Mouse (Mus musculus) embryonic stem cell, embryonic (primary cell): ENCODE data around the gene Ube4b.

Experiments
- CTCF ChIA-PET, 4 experiments: fragments of 300-600 bp in 2 of 4; fragments of 350-600 bp in 2 of 4; sonication (Branson Sonifier 250); formaldehyde crosslinking; loops; one replicate each; lab custom pipeline; 2022; ENCODE audit warnings: inconsistent platforms in 2 of 4; lab: Charles Lee
- POLR2A ChIA-PET, 4 experiments: fragments of 300-600 bp in 2 of 4; fragments of 350-600 bp in 2 of 4; sonication (Branson Sonifier 250); formaldehyde crosslinking; loops; one replicate each; lab custom pipeline; 2022; ENCODE audit warnings: antibody characterized with exemption in 4 of 4, inconsistent platforms in 1 of 4; lab: Charles Lee

The Ube4b gene

GRCm38 (mm10) chr4:149426325-149427199 is at the start of gene Ube4b:
Ube4b (minus strand) TSS chr4:149426749.
- POLR2A ChIA-PET, result interaction anchor here (0.6 to 2.6 kb wide), 20 partner anchors 10 to 354 kb away, joined by 3 to 15 read pairs (median 4); partner anchors contain the start of genes Lzic (in 1 of the 4) and Nmnat1 (in 1 of the 4)
- CTCF ChIA-PET, result interaction anchor here in 2 of 4 experiments (0.6 to 1.1 kb wide), 3 partner anchors 19 to 335 kb away, joined by 3 to 4 read pairs (median 3); no protein-coding TSS in a partner anchor

DNA sequence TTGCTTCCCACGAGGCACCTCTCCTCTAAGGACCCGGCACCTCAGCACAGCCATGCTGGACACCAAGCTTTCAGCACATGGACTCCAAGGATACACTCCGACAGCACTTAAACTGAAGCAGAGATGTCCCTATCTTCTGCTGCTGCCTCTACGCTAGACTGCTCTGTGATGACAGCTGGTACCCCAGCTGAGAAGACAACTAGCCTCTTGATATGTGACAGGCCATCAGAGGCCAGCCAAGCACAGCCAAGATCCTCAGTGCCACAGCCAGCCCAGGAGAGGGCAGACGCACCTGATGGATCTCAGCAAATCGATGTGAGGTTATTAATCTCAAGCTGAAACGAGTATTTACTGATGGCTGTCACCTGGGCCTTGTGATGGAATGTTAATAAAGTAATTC is 48.5 kb upstream of the Ube4b start:
- POLR2A ChIA-PET, result interaction anchor here in 2 of 4 experiments (0.7 to 1.8 kb wide), 6 partner anchors 9 to 156 kb away, joined by 3 to 7 read pairs (median 3); partner anchors contain the start of genes Lzic (in 1 of the 2) and Nmnat1 (in 1 of the 2)

DNA sequence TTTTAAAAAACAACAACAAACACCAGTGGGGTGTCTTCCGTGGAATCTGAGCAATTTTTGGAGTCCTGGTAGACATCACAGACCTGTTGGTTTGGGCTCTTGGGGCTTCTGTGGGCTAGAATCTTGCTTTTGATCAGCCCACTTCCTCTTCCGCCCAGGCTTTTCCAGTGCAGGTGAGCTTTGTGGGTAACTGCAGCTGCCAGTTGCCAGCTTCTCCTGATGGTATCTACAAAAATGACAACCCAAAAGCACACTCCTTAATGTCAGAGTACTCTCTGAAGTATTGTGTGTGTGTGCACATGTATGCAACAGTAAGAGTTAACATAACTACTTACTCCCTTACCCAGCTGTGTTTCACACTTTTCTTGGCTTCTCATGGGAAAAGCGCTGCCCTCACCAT is 43.0 kb upstream of the Ube4b start:
- ChIA-PET POLR2A (interaction anchor here in 1 of 4 experiments (1.4 kb wide), 1 partner anchor 19 kb away, joined by 3 read pairs; no protein-coding TSS in a partner anchor), CTCF (no interaction called here)

More for the DNA sequence above, 48.5 kb upstream of the Ube4b start:
- CTCF ChIA-PET, result interaction anchor here in 1 of 4 experiments (1.2 to 1.9 kb wide), 2 partner anchors 22 to 74 kb away, joined by 5 to 6 read pairs; no protein-coding TSS in a partner anchor

DNA sequence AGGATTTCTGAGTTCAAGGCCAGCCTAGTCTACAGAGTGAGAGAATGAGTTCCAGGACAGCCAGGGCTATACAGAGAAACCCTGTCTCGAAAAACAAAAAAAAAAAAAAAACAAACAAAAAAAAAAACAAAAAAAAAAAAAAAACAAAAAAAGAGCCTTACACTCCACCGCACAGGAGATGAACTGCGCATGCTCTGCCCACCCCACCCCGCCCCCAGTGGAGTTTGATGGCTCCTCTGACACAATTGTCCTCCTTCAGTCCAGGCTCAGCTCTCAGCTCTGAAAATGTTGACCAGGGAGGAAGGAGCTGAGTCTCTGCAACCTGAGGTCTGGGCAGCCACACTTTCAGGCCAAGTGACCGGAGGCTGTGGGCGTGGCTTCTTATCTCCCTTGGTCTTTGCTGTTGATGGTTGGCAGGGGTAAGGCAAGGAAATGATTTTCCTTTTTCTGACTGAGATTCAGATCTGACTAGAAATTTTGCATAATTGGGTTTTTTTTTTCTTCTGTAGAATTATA is 36.9 kb upstream of the Ube4b start:
- ChIA-PET CTCF (no interaction called here), POLR2A (interaction anchor here in 1 of 4 experiments (0.7 kb wide), 1 partner anchor 965 kb away, joined by 4 read pairs; no protein-coding TSS in a partner anchor)

DNA sequence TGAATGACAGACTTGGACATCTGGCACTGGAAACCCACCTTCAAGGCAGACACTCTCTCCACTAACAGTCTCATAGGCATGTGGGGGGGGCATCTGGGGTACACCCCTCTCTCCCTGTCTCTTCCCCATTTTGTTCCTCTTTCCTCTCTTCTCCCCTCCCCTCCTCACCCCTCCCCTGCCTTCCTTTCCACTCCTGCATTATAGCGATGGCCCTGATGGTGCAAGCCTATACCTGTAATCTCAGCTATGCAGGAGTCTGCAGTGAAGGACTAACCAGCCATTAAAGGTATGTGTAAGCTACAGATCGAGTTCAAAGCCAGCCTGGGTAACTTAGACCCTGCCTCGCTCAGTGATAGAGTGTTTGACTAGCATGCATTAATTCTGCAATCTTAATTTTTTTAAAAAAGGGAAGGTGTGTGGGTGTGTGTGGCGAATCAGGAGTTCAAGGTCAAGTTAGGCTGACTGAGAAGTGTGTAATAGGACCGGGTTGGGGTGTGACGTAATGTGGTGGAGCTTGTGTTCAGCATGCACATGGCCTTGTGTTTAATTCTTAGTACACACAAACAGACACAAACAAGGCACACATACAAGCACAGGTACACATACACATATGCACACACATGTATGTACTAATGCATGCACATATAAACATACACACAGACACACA is 35.9 kb upstream of the Ube4b start:
- CTCF ChIA-PET, result interaction anchor here in 2 of 4 experiments (0.5 to 1.3 kb wide), 3 partner anchors 9 to 248 kb away, joined by 3 to 4 read pairs (median 3); no protein-coding TSS in a partner anchor
- POLR2A ChIA-PET, result interaction anchor here in 1 of 4 experiments (1.2 kb wide), 1 partner anchor 22 kb away, joined by 3 read pairs; no protein-coding TSS in a partner anchor

GRCm38 (mm10) chr4:149461579-149462304 is 35.2 kb upstream of the Ube4b start:
- ChIA-PET CTCF (interaction anchor here in 3 of 4 experiments (0.5 to 1.5 kb wide), 5 partner anchors 10 to 130 kb away, joined by 3 to 7 read pairs (median 4); no protein-coding TSS in a partner anchor), POLR2A (interaction anchor here in 2 of 4 experiments (0.6 to 1.2 kb wide), 3 partner anchors 23 to 408 kb away, joined by 3 to 5 read pairs (median 4); no protein-coding TSS in a partner anchor)

- ChIA-PET CTCF (interaction anchor here in 3 of 4 experiments (0.6 to 1.5 kb wide), 3 partner anchors 83 to 394 kb away, joined by 4 to 7 read pairs (median 5); no protein-coding TSS in a partner anchor), POLR2A (interaction anchor here in 1 of 4 experiments (0.6 to 1.0 kb wide), 4 partner anchors 13 to 1466 kb away, joined by 3 to 12 read pairs (median 4); no protein-coding TSS in a partner anchor)
Measured at GRCm38 (mm10) chr4:149460475-149460874, 33.9 kb upstream of the Ube4b start.

- ChIA-PET POLR2A (interaction anchor here in 1 of 4 experiments (0.6 kb wide), 1 partner anchor 28 kb away, joined by 3 read pairs; no protein-coding TSS in a partner anchor), CTCF (no interaction called here)
Measured at GRCm38 (mm10) chr4:149459425-149459824, 32.9 kb upstream of the Ube4b start.

DNA sequence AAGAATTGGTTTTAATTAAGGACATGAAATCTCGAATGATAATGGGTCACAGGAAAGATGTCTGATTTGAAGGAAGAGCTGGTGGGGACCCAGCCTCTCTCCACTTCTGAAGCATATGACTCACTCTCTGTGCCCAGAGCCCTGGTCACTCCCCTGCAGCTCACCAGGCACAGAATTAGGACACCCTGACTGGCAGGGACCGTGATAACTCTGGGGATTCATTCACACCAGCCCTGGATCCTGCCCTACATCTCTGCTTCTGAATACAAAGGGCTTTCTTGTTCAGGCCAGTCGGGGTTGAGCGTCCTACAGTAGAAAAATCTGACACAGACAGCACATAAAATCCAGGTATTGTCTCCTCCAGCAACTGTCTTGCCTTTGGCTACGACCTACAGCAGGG is 32.0 kb upstream of the Ube4b start:
- POLR2A ChIA-PET, result interaction anchor here in 1 of 4 experiments (0.6 to 0.7 kb wide), 2 partner anchors 12 to 29 kb away, joined by 3 read pairs; no protein-coding TSS in a partner anchor
- CTCF ChIA-PET, result no interaction called here

- CTCF ChIA-PET, result interaction anchor here in 1 of 4 experiments (0.6 kb wide), 1 partner anchor 50 kb away, joined by 4 read pairs; no protein-coding TSS in a partner anchor
- POLR2A ChIA-PET, result interaction anchor here in 2 of 4 experiments (0.6 kb wide), 4 partner anchors 45 to 736 kb away, joined by 3 to 7 read pairs (median 4); no protein-coding TSS in a partner anchor
Measured at GRCm38 (mm10) chr4:149457831-149458430, 31.4 kb upstream of the Ube4b start.

GRCm38 (mm10) chr4:149457163-149457562 is 30.6 kb upstream of the Ube4b start:
- ChIA-PET POLR2A (interaction anchor here in 2 of 4 experiments (0.6 kb wide), 2 partner anchors 46 to 105 kb away, joined by 3 to 7 read pairs; no protein-coding TSS in a partner anchor), CTCF (interaction anchor here in 1 of 4 experiments (0.6 kb wide), 1 partner anchor 51 kb away, joined by 4 read pairs; no protein-coding TSS in a partner anchor)

GRCm38 (mm10) chr4:149454879-149455278 is 28.3 kb upstream of the Ube4b start, which contains the start of gene Rbp7:
Rbp7 (minus strand) TSS chr4:149454978.
- ChIA-PET CTCF (interaction anchor here in 3 of 4 experiments (0.6 to 2.0 kb wide), 22 partner anchors 10 to 200 kb away, joined by 3 to 10 read pairs (median 3); partner anchors contain the start of genes Lzic (in 1 of the 3) and Nmnat1 (in 1 of the 3)), POLR2A (interaction anchor here in 3 of 4 experiments (0.5 to 1.5 kb wide), 9 partner anchors 8 to 344 kb away, joined by 3 to 5 read pairs (median 4); no protein-coding TSS in a partner anchor)

DNA sequence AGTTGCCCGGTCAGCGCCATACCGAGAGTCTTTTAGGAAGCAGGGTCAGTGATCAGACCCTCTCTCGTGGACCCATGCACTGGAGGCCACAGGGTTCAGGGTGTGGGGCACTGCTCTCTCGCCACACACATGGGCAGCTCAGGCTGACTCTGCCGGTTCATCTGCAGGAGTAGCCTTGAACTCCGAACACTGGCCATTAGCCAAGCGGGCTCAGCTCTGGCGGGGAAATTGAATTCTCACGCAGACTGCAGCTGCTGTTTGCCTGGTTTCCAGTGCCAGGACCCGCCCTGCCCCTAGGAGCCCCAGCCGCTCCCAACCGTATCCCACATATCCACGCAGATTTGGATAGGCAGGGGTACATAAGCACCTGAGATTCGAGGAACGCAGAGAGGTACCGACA is 27.7 kb upstream of the Ube4b start:
- CTCF ChIA-PET, result interaction anchor here (0.6 to 1.9 kb wide), 20 partner anchors 9 to 206 kb away, joined by 3 to 10 read pairs (median 4); partner anchors contain the start of genes Lzic (in 1 of the 4) and Nmnat1 (in 1 of the 4)
- POLR2A ChIA-PET, result interaction anchor here in 3 of 4 experiments (0.5 to 1.6 kb wide), 9 partner anchors 8 to 199 kb away, joined by 3 to 4 read pairs (median 3); no protein-coding TSS in a partner anchor

- POLR2A ChIA-PET, result interaction anchor here in 3 of 4 experiments (0.5 to 1.6 kb wide), 9 partner anchors 8 to 1300 kb away, joined by 3 to 14 read pairs (median 4); no protein-coding TSS in a partner anchor
- CTCF ChIA-PET, result interaction anchor here (0.5 to 1.9 kb wide), 24 partner anchors 9 to 423 kb away, joined by 3 to 10 read pairs (median 4); partner anchors contain the start of genes Lzic (in 1 of the 4) and Nmnat1 (in 1 of the 4)
Measured at GRCm38 (mm10) chr4:149453656-149454055, 27.1 kb upstream of the Ube4b start.

GRCm38 (mm10) chr4:149450636-149451035 is 24.1 kb upstream of the Ube4b start:
- ChIA-PET POLR2A (interaction anchor here in 2 of 4 experiments (0.6 to 0.9 kb wide), 4 partner anchors 24 to 459 kb away, joined by 3 to 10 read pairs (median 4); partner anchors contain the start of gene Ube4b (in 1 of the 2)), CTCF (interaction anchor here (0.6 to 1.2 kb wide), 10 partner anchors 38 to 1232 kb away, joined by 3 to 6 read pairs (median 4); partner anchors contain the start of gene Kif1b (in 1 of the 4))
